30 mouse cellular contexts compared by ENCODE assay signal in genomic region chr13:112459956-112460355, GRCm38 (mm10). TPM values are rescaled to one million over a fixed set of nuclear protein-coding genes. Genes with fewer than 3 reads are reported as not detected.
DNase-seq lines count a peak whose midpoint lies in the region; ATAC-seq and TF ChIP-seq lines count a peak whose summit lies in the region.
"Had no signal": no experiment of that assay in that cellular context is flagged by ENCODE, and none has a peak within 500 bp of the region (broad histone marks: within the 10 kb centered on the region; RNA-seq: fewer than 3 reads in every experiment).

No protein-coding gene starts in this region.

- H3K4me1 ChIP-seq in heart, embryonic 14.5 days (ENCODE audit: control insufficient read depth in 2 of 2, insufficient read depth in 2 of 2, low read length in 2 of 2), result peaks cover 4 to 14% of the 10 kb centered on the region in 2 experiments; a peak in 3 of 4 replicates
- peaks cover 5% of the 10 kb centered on the region; the same call in 1 of the 2 replicates for H3K4me1 ChIP-seq in midbrain, embryonic 11.5 days (ENCODE audit: control insufficient read depth, insufficient read depth, low read length)
- H3K4me1 ChIP-seq in midbrain, postnatal 0 days (ENCODE audit: insufficient read depth, low read length), result no peaks in the 10 kb centered on the region
- H3K4me1 ChIP-seq: intestine, embryonic 15.5 days had no signal

- intact Hi-C loops in heart, postnatal 14 days (cut with DNase I), result loop anchor here (10.0 kb wide), 1 partner anchor 55 kb away; no protein-coding TSS in a partner anchor

- no peaks in the 10 kb centered on the region for H3K36me3 ChIP-seq in heart, embryonic 14.5 days (ENCODE audit: control insufficient read depth, insufficient read depth, low read length)
- H3K36me3 ChIP-seq in midbrain, embryonic 11.5 days (ENCODE audit: control insufficient read depth, insufficient read depth, low read length), result no peaks in the 10 kb centered on the region
- no peaks in the 10 kb centered on the region for H3K36me3 ChIP-seq in midbrain, postnatal 0 days (ENCODE audit: insufficient read depth, low read length)
- H3K36me3 ChIP-seq: embryonic facial prominence, embryonic 10.5 days; embryonic facial prominence, embryonic 15.5 days; hindbrain, embryonic 12.5 days; intestine, embryonic 15.5 days; limb, embryonic 12.5 days; liver, embryonic 15.5 days; lung, embryonic 15.5 days; neural tube, embryonic 15.5 days had no signal

- peak; percentile 80 for DNase-seq in heart, adult 11 months
- DNase-seq in heart, adult 8-10 months (ENCODE audit: low spot score), result no peak
- DNase-seq in heart, postnatal 14 days, result no peak
- DNase-seq in kidney, adult 9 months, result peak; percentile 64
- no peak for DNase-seq in kidney, adult 18-20 months
- DNase-seq in midbrain, embryonic 11.5 days (ENCODE audit: low spot score, missing footprints), result peak; percentile 23
- no peak for DNase-seq in midbrain, postnatal 0 days (ENCODE audit: low spot score)
- DNase-seq: adrenal gland, adult 8-10 months; cerebellum, adult 8-10 months; cerebellum, postnatal 25 days; gastrocnemius, postnatal 10 days; lung, postnatal 36 days; midbrain, embryonic 14.5 days; retina, postnatal 1 day; right cerebral cortex, postnatal 14 days; thymus, postnatal 14 days had no signal

- H3K9ac ChIP-seq in heart, embryonic 14.5 days (ENCODE audit: low read length), result 0 out of 2 replicates have a peak overlapping the region, but pooled peaks have one; percentile 2
- H3K9ac ChIP-seq in midbrain, embryonic 11.5 days (ENCODE audit: low read length), result no peak overlapping the region
- H3K9ac ChIP-seq in midbrain, postnatal 0 days (replicated peaks; ENCODE audit: low read length, poor library complexity, severe bottlenecking), result no peak overlapping the region
- H3K9ac ChIP-seq: embryonic facial prominence, embryonic 15.5 days; forebrain, embryonic 13.5 days; hindbrain, embryonic 12.5 days; intestine, embryonic 15.5 days; limb, embryonic 12.5 days; liver, embryonic 15.5 days; lung, embryonic 15.5 days; neural tube, embryonic 15.5 days had no signal

- ATAC-seq in heart, embryonic 14.5 days (ENCODE audit: insufficient number of reproducible peaks, insufficient read depth, low FRiP score, low read depth), result no peak
- no peak for ATAC-seq in midbrain, embryonic 11.5 days (ENCODE audit: low FRiP score)
- ATAC-seq in midbrain, postnatal 0 days (ENCODE audit: low FRiP score), result no peak
- ATAC-seq: activated CD4-positive, CD25-positive, alpha-beta regulatory T cell, adult 4 months; forebrain, embryonic 13.5 days; hindbrain, postnatal 0 days; intestine, embryonic 15.5 days had no signal

- no peaks in the 10 kb centered on the region for H3K27me3 ChIP-seq in heart, embryonic 14.5 days (ENCODE audit: control insufficient read depth, insufficient read depth, low read length)
- no peaks in the 10 kb centered on the region; the same call in 1 of the 2 replicates for H3K27me3 ChIP-seq in midbrain, embryonic 11.5 days (ENCODE audit: control insufficient read depth, insufficient read depth, low read length)
- H3K27me3 ChIP-seq in midbrain, postnatal 0 days (ENCODE audit: insufficient read depth, low read length), result no peaks in the 10 kb centered on the region
- H3K27me3 ChIP-seq: embryonic facial prominence, embryonic 15.5 days; forebrain, embryonic 13.5 days; hindbrain, embryonic 12.5 days; intestine, embryonic 15.5 days; limb, embryonic 12.5 days; lung, embryonic 15.5 days; neural tube, embryonic 15.5 days had no signal

- H3K4me3 ChIP-seq in heart, embryonic 14.5 days (ENCODE audit: control insufficient read depth in 1 of 2, insufficient read depth in 1 of 2, low read depth in 1 of 2, low read length in 2 of 2), result no peak overlapping the region
- H3K4me3 ChIP-seq in midbrain, embryonic 11.5 days (ENCODE audit: low read depth, low read length), result no peak overlapping the region
- no peak overlapping the region for H3K4me3 ChIP-seq in midbrain, postnatal 0 days (ENCODE audit: low read depth, low read length)
- H3K4me3 ChIP-seq: embryonic facial prominence, embryonic 10.5 days; embryonic facial prominence, embryonic 15.5 days; forebrain, embryonic 13.5 days; hindbrain, embryonic 12.5 days; intestine, embryonic 15.5 days; layer of hippocampus, adult 2 months; left cerebral cortex, adult 2 months; limb, embryonic 12.5 days; liver, embryonic 15.5 days; lung, embryonic 15.5 days; neural tube, embryonic 15.5 days had no signal

- TF ChIP-seq CTCF in midbrain, postnatal 0 days (IDR thresholded peaks at IDR 0.05), result no peak

- WGBS in heart, embryonic 14.5 days, result 51% methylated on average over 6 of the region's 6 CpGs
- 87% methylated on average over 6 of the region's 6 CpGs for WGBS in midbrain, embryonic 11.5 days
- 85% methylated on average over 6 of the region's 6 CpGs for WGBS in midbrain, postnatal 0 days

- no peaks in the 10 kb centered on the region for H3K9me3 ChIP-seq in heart, embryonic 14.5 days (ENCODE audit: control insufficient read depth, low read length)
- no peaks in the 10 kb centered on the region for H3K9me3 ChIP-seq in midbrain, embryonic 11.5 days (ENCODE audit: control insufficient read depth, low read length)
- no peaks in the 10 kb centered on the region for H3K9me3 ChIP-seq in midbrain, postnatal 0 days (ENCODE audit: low read length)
- H3K9me3 ChIP-seq: embryonic facial prominence, embryonic 10.5 days; embryonic facial prominence, embryonic 15.5 days; forebrain, embryonic 13.5 days; hindbrain, embryonic 12.5 days; intestine, embryonic 15.5 days; limb, embryonic 12.5 days; liver, embryonic 15.5 days; lung, embryonic 15.5 days; neural tube, embryonic 15.5 days had no signal

- 0 out of 2 replicates have a peak overlapping the region, but pooled peaks have one; percentile 2 for H3K4me2 ChIP-seq in heart, embryonic 14.5 days (ENCODE audit: low read length)
- no peak overlapping the region for H3K4me2 ChIP-seq in midbrain, embryonic 11.5 days
- no peak overlapping the region for H3K4me2 ChIP-seq in midbrain, postnatal 0 days (ENCODE audit: low read depth, low read length, poor library complexity, severe bottlenecking)
- H3K4me2 ChIP-seq: embryonic facial prominence, embryonic 15.5 days; forebrain, embryonic 13.5 days; hindbrain, embryonic 12.5 days; intestine, embryonic 15.5 days; limb, embryonic 12.5 days; liver, embryonic 15.5 days; lung, embryonic 15.5 days; neural tube, embryonic 15.5 days had no signal

- H3K27ac ChIP-seq in heart, embryonic 14.5 days (replicated peaks in 1 of 2; ENCODE audit: control insufficient read depth in 1 of 2, insufficient read depth in 1 of 2, low read depth in 2 of 2, low read length in 2 of 2), result peak overlapping the region; percentile 6 to 55; a peak in 3 of 4 replicates
- no peak overlapping the region for H3K27ac ChIP-seq in midbrain, embryonic 11.5 days (ENCODE audit: low read depth, low read length)
- no peak overlapping the region for H3K27ac ChIP-seq in midbrain, postnatal 0 days (ENCODE audit: low read depth, low read length)
- H3K27ac ChIP-seq: embryonic facial prominence, embryonic 10.5 days; embryonic facial prominence, embryonic 15.5 days; forebrain, embryonic 13.5 days; hindbrain, embryonic 12.5 days; hindbrain, postnatal 0 days; intestine, embryonic 15.5 days; layer of hippocampus, adult 2 months; left cerebral cortex, adult 2 months; limb, embryonic 12.5 days; liver, embryonic 15.5 days; lung, embryonic 15.5 days; neural tube, embryonic 15.5 days had no signal

RNA-seq across cellular contexts. Expression of gene Il6st, which starts 3.9 kb away (rescaled TPM):
- 100 to 1,000 TPM; 217 to 273 (median 230) TPM for total RNA-seq in heart, adult 8-10 months (2022)
- 57.6 and 60.6 TPM in 2 replicates for polyA plus RNA-seq in heart, embryonic 14.5 days (2014; fragmentation: Nextera tagmentation; extraction: Ambion mirVana)
- 100 to 1,000 TPM; 184 to 192 TPM for total RNA-seq in heart, postnatal 14 days (2021)
- polyA plus RNA-seq in midbrain, embryonic 11.5 days (2014; fragmentation: Nextera tagmentation; extraction: Ambion mirVana), result 28.4 and 32.3 TPM in 2 replicates
- 35.8 and 36.1 TPM in 2 replicates for total RNA-seq in midbrain, postnatal 0 days (2014; rRNA removed)
- polyA plus RNA-seq in midbrain, postnatal 0 days (2015; fragmentation: Nextera tagmentation; extraction: Ambion mirVana), result 19.6 and 20.5 TPM in 2 replicates

Comparison
In these comparisons a context has a peak if more than half of its experiments do, and no peak if none do; other contexts are left out.
1. DNase-seq: peak in heart, adult 11 months (single experiment), kidney, adult 9 months (single experiment) and midbrain, embryonic 11.5 days (single experiment); none in heart, adult 8-10 months (single experiment), heart, postnatal 14 days (0 of 2), kidney, adult 18-20 months (single experiment) and midbrain, postnatal 0 days (single experiment).
2. H3K27ac ChIP-seq: peak in heart, embryonic 14.5 days (2 of 2); none in midbrain, embryonic 11.5 days (single experiment) and midbrain, postnatal 0 days (single experiment).